Mouse (Mus musculus) stomach, postnatal 0 days (tissue): Measurements from ENCODE around the gene AL732309.1. TPM values are rescaled to one million over a fixed set of nuclear protein-coding genes. Genes with fewer than 3 reads are reported as not detected.

Source experiments
- ATAC-seq: fragments of 200-750 bp; cut with Nextera tagmentation; 2 replicates; pipeline ENCODE4 v1.8.0; 2017; ENCODE audit not compliant: low FRiP score, low TSS enrichment
- DNase-seq: peaks from one replicate; pipeline ENCODE4 v3.0.0-alpha.2; 2016; ENCODE audit warnings: low spot score
- H3K27ac ChIP-seq: fragments of 300-500 bp; sonication (generic); replicated peaks from 2 replicates; pipeline ENCODE4 v1.5.1; 2014; ENCODE audit warnings: mild to moderate bottlenecking, control low read depth
- H3K27me3 ChIP-seq: fragments of 300-500 bp; sonication (generic); 2 replicates; pipeline ENCODE4 v1.6.1; 2014; ENCODE audit warnings: low read length; ENCODE audit not compliant: control insufficient read depth, insufficient read depth
- H3K36me3 ChIP-seq: fragments of 300-500 bp; sonication (generic); 2 replicates; pipeline ENCODE4 v1.6.1; 2014; ENCODE audit warnings: low read length, mixed read lengths; ENCODE audit not compliant: control insufficient read depth, insufficient read depth
- H3K4me1 ChIP-seq: fragments of 300-500 bp; sonication (generic); replicated peaks from 2 replicates; pipeline ENCODE4 v1.6.1; 2014; ENCODE audit warnings: antibody characterized with exemption; ENCODE audit not compliant: control insufficient read depth, insufficient read depth
- H3K4me2 ChIP-seq: fragments of 300-500 bp; sonication (generic); replicated peaks from 2 replicates; pipeline ENCODE4 v1.6.1; 2014; ENCODE audit warnings: low read depth, mild to moderate bottlenecking, control low read depth, moderate library complexity
- H3K4me3 ChIP-seq: fragments of 300-500 bp; sonication (generic); 2 replicates; pipeline ENCODE4 v1.5.1; 2014; ENCODE audit warnings: low read depth, low read length, control low read depth
- H3K9ac ChIP-seq: fragments of 300-500 bp; sonication (generic); 2 replicates; pipeline ENCODE4 v1.6.1; 2014; ENCODE audit warnings: mild to moderate bottlenecking, low read length, control low read depth, mixed read lengths
- H3K9me3 ChIP-seq: fragments of 300-500 bp; sonication (generic); 2 replicates; pipeline ENCODE4 v1.6.1; 2016; ENCODE audit warnings: low read length; ENCODE audit not compliant: control insufficient read depth
- CTCF ChIP-seq: IDR thresholded peaks from 2 replicates; pipeline ENCODE4 v1.5.1; 2016; ENCODE audit warnings: antibody characterized with exemption, low read depth, mild to moderate bottlenecking, moderate library complexity
- EP300 ChIP-seq: optimal IDR thresholded peaks from 2 replicates; pipeline ENCODE3; 2016; ENCODE audit warnings: antibody characterized with exemption
- WGBS: fragments of 180-500 bp; shearing (Covaris S2); extraction: QIAGEN DNeasy Blood & Tissue Kit; methylation state at CpG from one replicate; pipeline ENCODE4 v1.1.7; 2014; 5-methylcytosine and 5-hydroxymethylcytosine counted together
- polyA plus RNA-seq: library from polyadenylated mRNA; unstranded; fragments of >200 nt; fragmentation: Nextera tagmentation; extraction: Ambion mirVana; gene quantifications from 2 replicates; pipeline ENCODE4 v1.2.1, GENCODE M21; 2015

Gene AL732309.1
- polyA plus RNA-seq, 1 experiment from 2014 or later: 12.8 TPM

DNA sequence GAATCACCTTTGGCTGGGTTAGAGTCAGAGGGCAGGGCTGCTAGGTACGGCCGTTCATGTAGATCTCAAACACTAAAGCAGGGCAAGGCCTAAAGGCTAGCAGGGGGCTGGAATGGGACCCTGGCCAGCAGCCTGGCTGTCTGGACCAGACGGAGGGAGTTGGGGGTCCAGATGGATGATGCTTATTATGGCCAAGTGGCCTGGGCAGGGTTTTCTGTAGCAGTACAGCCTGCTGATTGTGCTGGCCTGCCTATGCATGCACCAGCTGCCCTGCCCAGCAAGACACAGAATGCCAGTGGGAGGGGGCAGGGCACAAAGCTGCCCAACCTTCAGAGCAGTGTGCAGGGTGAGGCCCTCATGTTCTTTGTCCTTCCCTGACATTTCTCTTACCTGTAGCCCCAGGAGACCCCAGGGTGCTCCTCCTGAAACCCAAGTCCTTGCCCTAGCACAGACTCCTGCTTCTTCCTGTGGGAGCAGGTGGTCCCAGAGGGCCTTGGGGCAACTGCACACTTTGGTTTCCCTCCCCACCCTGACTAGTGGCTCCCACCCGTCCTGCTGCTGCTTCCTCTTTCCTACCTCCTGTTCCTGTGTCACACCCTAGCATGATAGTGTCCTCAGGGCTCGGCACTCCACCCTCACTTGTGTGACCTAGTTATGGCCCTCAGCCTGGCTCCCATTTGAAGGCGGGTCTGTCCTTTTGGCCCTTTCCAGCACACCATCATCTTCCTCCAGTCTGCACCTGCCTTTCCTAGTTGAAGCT is 19.4 kb upstream of the AL732309.1 start:
- 45% methylated on average over 6 of the region's 6 CpGs for WGBS
- H3K4me1 ChIP-seq: peaks cover 6% of the 10 kb centered on the region

DNA sequence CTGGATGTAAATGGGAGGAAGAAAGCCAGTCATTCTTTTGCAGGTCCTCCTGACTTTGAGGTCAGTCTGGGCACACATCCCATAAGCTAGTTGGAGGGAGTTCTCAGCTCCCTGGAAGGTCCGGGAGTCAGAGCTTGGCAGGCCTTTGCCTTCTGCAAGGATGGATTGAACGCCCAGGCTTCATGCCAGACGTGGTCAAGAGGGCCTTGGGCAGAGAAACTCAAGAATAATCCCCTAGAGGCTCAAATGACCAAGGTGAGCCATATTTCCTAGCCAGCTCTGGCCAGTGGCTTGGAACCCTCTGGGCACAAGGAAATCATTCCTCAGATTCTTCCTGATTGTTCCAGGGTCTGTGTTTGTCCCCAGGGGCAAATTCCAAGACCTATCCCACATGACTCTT is 18.2 kb upstream of the AL732309.1 start:
- H3K36me3 ChIP-seq: no peaks in the 10 kb centered on the region; the same call in 1 of the 2 replicates
- ATAC-seq (no peak), DNase-seq (peak; percentile 37)
- peak overlapping the region; percentile 98 for H3K4me2 ChIP-seq
- peak overlapping the region; percentile 84 for H3K4me3 ChIP-seq
- H3K27me3 ChIP-seq: no peaks in the 10 kb centered on the region
- WGBS: 51% methylated on average over 3 of the region's 3 CpGs
- H3K9me3 ChIP-seq: no peaks in the 10 kb centered on the region
- peaks cover 6% of the 10 kb centered on the region for H3K4me1 ChIP-seq
- TF ChIP-seq CTCF (no peak), EP300 (no peak)
- peak overlapping the region; percentile 83; the same call in 1 of the 2 replicates for H3K9ac ChIP-seq
- H3K27ac ChIP-seq: peak overlapping the region; percentile 92

More for the DNA sequence above, 19.4 kb upstream of the AL732309.1 start:
- peak; percentile 81 for DNase-seq
- ATAC-seq: peak; percentile 58
- Histone ChIP-seq H3K27ac (peak overlapping the region; percentile 92), H3K4me3 (peak overlapping the region; percentile 23), H3K4me2 (peak overlapping the region; percentile 98), H3K9me3 (no peaks in the 10 kb centered on the region), H3K9ac (peak overlapping the region; percentile 83), H3K36me3 (no peaks in the 10 kb centered on the region; the same call in 1 of the 2 replicates), H3K27me3 (no peaks in the 10 kb centered on the region)
- no peak for TF ChIP-seq EP300
- no peak for TF ChIP-seq CTCF

DNA sequence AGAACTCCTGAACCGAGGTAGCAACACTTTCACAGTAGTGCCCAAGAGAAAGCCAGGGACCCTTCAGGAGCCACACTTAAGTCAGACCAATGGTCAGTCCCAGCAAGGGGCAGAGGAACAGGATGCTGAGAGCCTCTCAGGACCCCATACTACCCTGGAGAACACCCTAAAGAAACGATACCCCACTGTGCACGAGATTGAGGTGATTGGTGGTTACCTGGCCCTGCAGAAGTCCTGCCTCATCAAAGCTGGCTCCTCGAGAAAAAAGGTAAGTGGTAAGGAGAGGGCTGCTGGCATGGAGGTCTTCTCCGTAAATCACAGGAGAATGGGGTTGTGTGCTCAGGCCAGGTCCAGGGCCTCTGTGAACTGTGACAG is 17.6 kb upstream of the AL732309.1 start:
- H3K27me3 ChIP-seq: no peaks in the 10 kb centered on the region
- no peak for DNase-seq
- no peak for TF ChIP-seq EP300
- TF ChIP-seq CTCF: no peak
- WGBS: 61% methylated on average over 5 of the region's 5 CpGs
- peak overlapping the region; percentile 83 for H3K9ac ChIP-seq
- peak overlapping the region; percentile 84 for H3K4me3 ChIP-seq
- H3K27ac ChIP-seq: peak overlapping the region; percentile 92
- no peak for ATAC-seq
- H3K36me3 ChIP-seq: no peaks in the 10 kb centered on the region; the same call in 1 of the 2 replicates
- no peaks in the 10 kb centered on the region for H3K9me3 ChIP-seq
- H3K4me1 ChIP-seq: peaks cover 6% of the 10 kb centered on the region
- peak overlapping the region; percentile 98 for H3K4me2 ChIP-seq

DNA sequence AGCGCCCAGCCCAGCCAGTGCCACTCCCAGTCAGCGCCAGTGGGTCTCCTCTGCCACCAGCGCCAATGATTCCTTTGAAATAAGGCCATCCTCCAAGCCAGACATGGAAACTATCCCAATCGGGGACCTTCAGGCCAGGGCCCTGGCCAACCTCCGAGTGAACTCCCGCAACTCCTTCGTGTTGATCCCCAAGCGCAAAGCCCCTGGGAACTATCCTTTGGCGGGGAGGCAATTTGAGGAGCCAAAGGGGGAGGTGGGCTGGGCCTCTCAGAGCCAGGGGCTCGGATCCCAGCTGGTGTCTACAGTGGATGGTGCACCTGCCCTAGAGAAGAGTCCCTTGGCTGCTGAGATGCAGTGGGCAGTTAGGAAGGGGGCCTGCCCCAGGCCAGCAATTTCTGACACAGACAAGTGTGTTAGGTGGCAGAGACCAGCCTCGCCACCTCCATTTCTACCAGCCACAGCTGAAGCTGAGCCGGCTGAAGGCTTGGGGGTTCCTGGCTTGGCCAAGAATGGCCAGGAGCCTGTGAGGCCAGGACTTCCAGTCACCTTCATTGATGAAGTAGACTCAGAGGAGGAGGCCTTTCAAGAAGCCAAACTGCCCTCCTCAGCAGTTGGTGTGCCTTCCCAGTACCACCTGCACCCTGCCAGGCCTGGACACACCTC is 17.1 kb upstream of the AL732309.1 start:
- H3K4me3 ChIP-seq: peak overlapping the region; percentile 84
- DNase-seq (no peak), ATAC-seq (no peak)
- peak overlapping the region; percentile 83 for H3K9ac ChIP-seq
- TF ChIP-seq EP300: no peak
- peaks cover 6% of the 10 kb centered on the region for H3K4me1 ChIP-seq
- WGBS: 27% methylated on average over 12 of the region's 12 CpGs
- no peaks in the 10 kb centered on the region for H3K9me3 ChIP-seq
- peak overlapping the region; percentile 92 for H3K27ac ChIP-seq
- H3K4me2 ChIP-seq: peak overlapping the region; percentile 98
- no peaks in the 10 kb centered on the region; the same call in 1 of the 2 replicates for H3K36me3 ChIP-seq
- no peaks in the 10 kb centered on the region for H3K27me3 ChIP-seq

DNA sequence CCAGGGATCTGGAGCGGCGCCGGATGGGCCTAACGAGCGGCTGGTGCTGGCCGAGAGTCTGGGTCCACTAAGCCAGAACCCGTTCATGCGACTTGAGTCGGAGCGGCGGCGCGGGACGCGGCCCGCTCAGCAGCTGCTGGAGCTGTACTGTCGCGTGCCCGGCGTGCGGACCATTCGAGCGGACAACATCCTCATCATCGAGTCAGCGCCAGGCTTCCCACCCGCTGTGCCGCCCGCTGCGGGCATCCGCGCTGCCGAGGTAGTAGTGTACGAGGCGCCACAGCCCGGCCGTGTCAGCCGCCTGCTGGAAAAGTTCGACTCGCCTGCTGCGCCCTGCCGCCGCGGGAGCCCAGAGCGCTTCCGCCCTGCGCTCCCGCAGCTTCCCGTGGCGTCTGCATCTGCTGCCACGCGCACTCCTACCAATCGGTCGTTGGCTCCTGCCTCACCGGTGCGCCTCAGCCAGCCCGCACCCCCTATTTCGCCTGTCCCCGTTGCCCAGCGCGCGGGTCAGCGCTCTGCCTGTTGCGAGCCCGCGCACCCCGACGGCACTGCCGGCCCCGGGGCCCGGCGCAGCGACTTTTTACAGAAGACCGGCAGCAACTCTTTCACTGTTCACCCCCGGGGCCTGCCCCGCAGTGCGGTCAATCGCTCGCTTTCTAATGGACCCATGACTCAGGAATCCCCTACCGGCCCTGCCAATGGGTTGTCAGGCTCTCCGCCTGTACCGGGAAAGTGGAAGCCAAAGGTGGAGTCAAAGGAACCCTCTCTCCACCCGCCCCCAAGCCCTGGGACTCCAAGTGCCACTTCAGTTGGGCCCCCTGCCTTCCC is 16.3 kb upstream of the AL732309.1 start:
- ATAC-seq: no peak
- Histone ChIP-seq H3K4me3 (peak overlapping the region; percentile 84), H3K27ac (peak overlapping the region; percentile 92), H3K9ac (peak overlapping the region; percentile 83), H3K4me1 (peaks cover 6% of the 10 kb centered on the region), H3K4me2 (peak overlapping the region; percentile 98), H3K9me3 (no peaks in the 10 kb centered on the region), H3K36me3 (no peaks in the 10 kb centered on the region), H3K27me3 (no peaks in the 10 kb centered on the region)
- peak; percentile 60 for DNase-seq
- TF ChIP-seq EP300: no peak
- TF ChIP-seq CTCF: peak; percentile 20; the same call in 1 of the 2 replicates
- WGBS: under 1% methylated on average over 70 of the region's 82 CpGs
